Mouse (Mus musculus) left cerebral cortex, adult 2 months (tissue): ENCODE results near the gene Dstyk. TPM values are rescaled to one million over a fixed set of nuclear protein-coding genes. Genes with fewer than 3 reads are reported as not detected.
"Not testable (repeated sequence)": the region's sequence is repeated elsewhere in the genome, so short reads cannot be mapped to it uniquely, and the experiment has no call there.

Source experiments
- DNase-seq, 2 experiments: peaks; one replicate each; pipeline ENCODE4 v3.0.0; 2021 to 2022; ENCODE audit warnings: low spot score in 2 of 2, mixed read lengths in 1 of 2; ENCODE audit errors: extremely low spot score in 1 of 2
- H3K27ac ChIP-seq: fragments of 200-600 bp; 2 replicates; pipeline ENCODE4 v1.8.1; 2022
- H3K4me3 ChIP-seq: fragments of 200-600 bp; 2 replicates; pipeline ENCODE4 v1.8.1; 2022
- CTCF ChIP-seq: fragments of 200-600 bp; IDR thresholded peaks from 2 replicates; pipeline ENCODE4 v1.8.1; 2022; ENCODE audit warnings: antibody characterized with exemption, mild to moderate bottlenecking, moderate library complexity
- intact Hi-C: fragments of 180-260 bp; cut with DNase I; formaldehyde crosslinking; loops from one replicate; pipeline ENCODE4 v1.15.1; 2025
- total RNA-seq, 2 experiments: library from RNA; stranded (reverse); gene quantifications; 2 replicates each; pipeline ENCODE4 v1.2.3; 2021

The Dstyk gene
- total RNA-seq, 2 experiments from 2014 or later = 44.9 to 45.5 TPM

DNA sequence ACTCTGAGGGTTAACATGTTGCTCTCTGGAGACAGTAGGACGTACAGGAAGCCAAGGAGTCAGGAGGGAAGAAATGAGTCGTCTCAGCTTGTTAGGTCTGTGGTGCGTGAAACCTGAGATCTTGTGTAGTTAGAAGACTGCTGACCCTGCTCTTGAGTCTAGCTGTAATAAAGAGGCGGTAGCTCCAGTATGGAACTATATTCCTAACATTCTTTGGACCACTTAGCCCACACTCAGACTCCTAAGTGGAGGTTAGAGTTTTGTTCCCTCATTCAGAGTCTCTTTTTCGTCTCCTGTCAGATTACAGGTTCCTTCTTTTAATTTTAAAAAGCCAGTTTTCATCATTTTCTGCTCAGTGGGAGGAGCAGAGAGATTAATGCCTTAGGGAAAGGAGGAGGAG, 47.3 kb downstream of the Dstyk start:
- no peak for TF ChIP-seq CTCF
- no peak overlapping the region for H3K27ac ChIP-seq
- intact Hi-C loops = no loop called here
- H3K4me3 ChIP-seq = no peak overlapping the region
- DNase-seq = no peak

DNA sequence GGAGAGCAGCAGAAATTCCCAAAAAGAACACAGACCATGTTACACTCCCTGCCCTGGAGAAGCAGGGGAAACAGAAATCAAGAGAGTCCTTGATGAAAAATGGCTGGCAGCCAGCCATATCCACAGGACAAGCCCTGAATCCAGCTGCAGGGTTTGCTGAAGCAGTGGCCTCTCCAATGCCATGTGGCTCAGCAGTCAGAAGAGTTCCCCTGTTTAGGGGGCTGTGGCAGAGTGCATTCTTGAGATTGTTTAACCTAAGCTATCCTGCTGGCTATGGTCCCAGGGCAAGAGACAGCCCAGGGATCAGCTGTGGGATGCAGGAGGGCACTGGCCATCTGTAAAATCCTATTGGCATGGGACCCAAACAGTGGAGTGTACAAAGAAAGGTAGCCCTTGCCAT, 51.6 kb downstream of the Dstyk start:
- Histone ChIP-seq H3K4me3 (no peak overlapping the region), H3K27ac (no peak overlapping the region)
- TF ChIP-seq CTCF = no peak
- DNase-seq = no peak
- intact Hi-C loops = no loop called here

DNA sequence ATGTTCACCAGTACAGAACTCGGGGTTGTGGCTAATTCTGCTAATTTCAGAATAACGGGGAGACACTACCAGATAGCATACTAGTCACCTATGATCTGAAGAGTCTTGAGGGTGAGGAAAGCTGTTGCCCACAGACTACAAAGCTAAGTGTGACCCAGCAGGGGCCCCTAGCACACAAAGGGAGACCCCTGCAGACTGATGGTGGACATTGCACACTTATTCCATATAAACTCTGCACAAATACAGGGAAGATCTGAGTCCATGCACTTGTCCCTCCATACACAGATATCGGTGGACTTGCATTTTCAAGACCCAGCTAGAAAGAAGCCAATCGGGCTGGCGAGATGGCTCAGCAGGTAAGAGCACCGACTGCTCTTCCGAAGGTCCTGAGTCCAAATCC, 52.2 kb downstream of the Dstyk start:
- intact Hi-C loops = no loop called here
- H3K4me3 ChIP-seq = no peak overlapping the region
- no peak; the same call in none of the 2 replicates for TF ChIP-seq CTCF

DNA sequence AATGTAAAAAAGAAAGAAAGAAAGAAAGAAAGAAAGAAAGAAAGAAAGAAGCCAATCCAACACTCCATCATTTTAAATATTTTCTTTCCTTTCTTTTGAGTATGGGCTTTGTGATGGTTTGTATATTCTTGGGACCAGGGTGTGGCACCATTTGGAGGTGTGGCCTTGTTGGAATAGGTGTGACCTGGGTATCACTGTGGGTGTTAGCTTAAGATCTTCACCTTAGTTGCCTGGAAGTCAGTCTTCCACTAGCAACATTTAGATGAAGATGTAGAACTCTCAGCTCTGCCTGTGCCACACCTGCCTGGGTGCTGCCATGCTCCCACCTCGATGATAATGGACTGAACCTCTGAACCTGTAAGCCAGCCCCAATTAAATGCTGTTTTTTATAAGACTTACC, 52.7 kb downstream of the Dstyk start:
- intact Hi-C loops, DNase-seq, H3K4me3 ChIP-seq, H3K27ac ChIP-seq: not testable (repeated sequence)

More for the DNA sequence above, 52.2 kb downstream of the Dstyk start:
- H3K27ac ChIP-seq = no peak overlapping the region
- no peak for DNase-seq

DNA sequence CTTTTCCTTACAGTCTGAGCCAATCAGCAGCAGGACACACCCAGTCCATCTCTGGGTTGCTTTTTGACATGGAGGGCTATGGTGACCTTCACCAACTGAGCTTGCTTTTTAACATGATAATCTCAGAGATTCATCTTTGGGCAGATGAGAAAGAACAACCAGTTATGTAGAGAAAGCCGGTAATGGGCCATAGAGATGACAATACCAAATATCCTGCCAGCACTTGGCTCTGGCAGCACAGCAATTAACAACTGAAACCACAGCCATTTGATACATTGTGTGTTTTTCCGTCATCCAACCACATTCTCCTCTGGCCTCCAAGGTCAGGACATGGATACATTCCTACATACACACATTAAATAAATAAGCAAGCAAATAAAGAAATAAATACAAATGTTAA, 53.7 kb downstream of the Dstyk start:
- TF ChIP-seq CTCF = no peak
- Histone ChIP-seq H3K4me3 (no peak overlapping the region), H3K27ac (no peak overlapping the region)
- intact Hi-C loops = no loop called here
- DNase-seq = no peak

DNA sequence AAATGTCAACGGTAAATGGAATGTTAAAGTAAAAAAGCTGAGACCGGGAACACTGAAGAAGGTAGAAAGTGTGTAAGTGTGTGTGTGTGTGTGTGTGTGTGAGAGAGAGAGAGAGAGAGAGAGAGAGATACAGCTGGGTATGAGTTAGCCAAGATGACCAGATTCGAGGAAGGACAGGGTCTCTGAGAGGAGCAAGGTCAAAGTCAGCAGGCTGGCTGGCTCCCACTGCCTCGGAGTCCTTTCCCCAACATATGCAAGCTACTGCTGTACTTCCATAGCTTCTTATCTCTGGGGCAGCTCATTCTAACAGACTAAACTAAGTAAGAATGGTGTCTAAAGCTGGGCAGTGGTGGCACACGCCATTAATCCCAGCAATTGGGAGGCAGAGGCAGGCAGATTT, 54.1 kb downstream of the Dstyk start:
- Histone ChIP-seq H3K27ac (no peak overlapping the region), H3K4me3 (no peak overlapping the region)
- no peak for DNase-seq
- TF ChIP-seq CTCF = no peak
- intact Hi-C loops = no loop called here

DNA sequence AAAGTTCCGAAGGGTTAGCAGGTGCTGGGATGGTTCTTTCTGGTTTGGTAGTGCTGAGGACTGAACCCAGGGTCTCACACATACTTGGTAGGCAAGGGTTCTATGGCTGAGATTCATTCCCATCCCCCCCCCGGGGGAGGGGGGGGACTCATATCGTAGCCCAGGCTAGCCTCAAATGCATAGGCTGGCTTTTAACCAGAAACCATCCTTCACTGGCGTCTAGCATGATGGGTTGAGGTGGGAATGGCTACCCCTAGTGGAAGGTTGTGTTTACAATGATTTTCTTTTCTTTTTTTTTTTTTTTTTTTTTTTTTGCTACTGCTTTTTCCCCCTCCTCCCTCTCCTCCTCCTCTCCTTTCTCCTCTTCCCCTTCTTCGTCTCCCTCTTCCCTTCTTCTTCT, 55.2 kb downstream of the Dstyk start:
- no peak overlapping the region for H3K27ac ChIP-seq
- no peak for DNase-seq
- peak; percentile 30 for TF ChIP-seq CTCF
- no peak overlapping the region for H3K4me3 ChIP-seq
- intact Hi-C loops = no loop called here

DNA sequence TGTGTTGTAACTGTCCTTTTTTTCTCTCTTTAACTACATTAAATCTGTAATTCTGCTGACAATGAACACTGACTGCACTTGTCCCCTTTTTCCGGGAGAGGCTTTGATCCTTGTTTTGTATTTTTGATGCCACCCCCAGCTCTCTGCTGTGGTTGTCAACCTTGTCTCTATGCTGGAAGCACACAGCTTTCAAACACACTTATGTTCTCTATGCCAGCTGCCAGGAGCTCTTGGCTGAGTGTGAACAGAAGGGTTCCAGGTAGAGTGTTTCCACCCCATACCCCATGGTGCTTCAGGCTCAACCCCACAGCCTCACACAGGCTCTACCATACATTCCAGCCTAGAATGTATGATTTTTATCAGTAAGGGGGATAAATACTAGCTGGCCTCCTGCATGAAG, 57.1 kb downstream of the Dstyk start:
- TF ChIP-seq CTCF = no peak
- intact Hi-C loops = no loop called here
- H3K27ac ChIP-seq = no peak overlapping the region
- DNase-seq = no peak
- no peak overlapping the region for H3K4me3 ChIP-seq

DNA sequence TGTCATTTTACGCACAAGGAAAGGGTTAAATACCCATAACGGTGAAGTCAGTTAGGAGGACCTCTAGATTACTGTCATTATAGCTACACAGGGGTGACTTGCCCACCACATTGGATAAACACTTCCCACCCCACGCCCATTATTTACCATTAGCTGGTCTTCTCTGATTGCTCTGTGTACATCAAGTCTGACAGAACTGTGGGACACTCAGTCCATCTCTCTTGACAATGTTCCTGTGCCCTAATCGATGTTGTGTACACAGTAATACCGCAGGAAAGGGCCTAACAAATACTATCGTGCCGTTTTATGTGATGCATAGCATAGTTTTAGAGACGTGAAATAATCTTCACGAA, 59.2 kb downstream of the Dstyk start:
- Histone ChIP-seq H3K4me3 (peak overlapping the region; percentile 81), H3K27ac (peak overlapping the region; percentile 100)
- no peak for DNase-seq
- no peak for TF ChIP-seq CTCF
- intact Hi-C loops = loop anchor here (2.0 kb wide), 1 partner anchor 110 kb away; no protein-coding TSS in a partner anchor

DNA sequence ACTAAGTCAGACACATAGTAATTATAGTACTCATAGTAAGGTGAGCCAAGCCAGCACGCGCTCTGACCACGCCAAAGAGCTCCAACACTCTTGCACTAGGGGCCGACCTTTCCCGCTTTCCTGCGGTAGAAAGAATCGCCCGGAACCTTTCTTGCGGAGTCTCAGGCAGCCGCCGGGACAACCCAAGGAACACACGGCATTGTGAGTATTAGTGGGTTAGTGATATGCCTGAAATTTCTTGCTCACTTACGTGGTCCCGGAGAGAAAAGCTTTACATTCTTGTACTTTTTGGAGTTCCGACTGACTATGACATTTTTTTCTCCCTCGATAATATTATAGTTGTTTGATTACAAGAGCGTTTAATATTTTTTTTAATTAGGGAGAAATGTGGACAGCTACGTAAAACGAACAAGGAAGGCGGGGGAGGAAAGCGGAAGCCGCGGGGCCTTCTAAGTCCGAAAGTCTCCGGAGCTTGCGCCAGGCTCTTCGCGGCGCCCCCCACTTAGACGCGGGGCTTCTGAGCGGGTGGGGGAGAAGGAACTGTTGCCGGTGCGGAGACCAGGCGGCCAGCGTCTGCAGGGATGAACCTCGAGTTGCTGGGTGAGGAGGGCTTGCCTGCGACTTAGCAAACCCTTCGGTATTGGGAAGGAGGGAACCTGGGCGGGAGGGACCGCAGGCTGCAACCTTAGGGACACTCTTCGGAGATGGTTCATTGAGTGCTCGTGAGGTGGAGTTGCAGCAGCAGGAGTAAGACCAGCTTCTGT, 59.8 kb downstream of the Dstyk start, which contains the start of gene Rbbp5:
Gene Rbbp5 (plus strand): TSS at position 438 of the 764 bp plus-strand sequence.
- DNase-seq = peak; percentile 85 to 88
- intact Hi-C loops = loop anchor here (2.0 kb wide), 1 partner anchor 110 kb away; no protein-coding TSS in a partner anchor
- Histone ChIP-seq H3K4me3 (peak within 1 kb of the TSS; percentile 81), H3K27ac (peak within 1 kb of the TSS; percentile 100)
- TF ChIP-seq CTCF = no peak; the same call in none of the 2 replicates

DNA sequence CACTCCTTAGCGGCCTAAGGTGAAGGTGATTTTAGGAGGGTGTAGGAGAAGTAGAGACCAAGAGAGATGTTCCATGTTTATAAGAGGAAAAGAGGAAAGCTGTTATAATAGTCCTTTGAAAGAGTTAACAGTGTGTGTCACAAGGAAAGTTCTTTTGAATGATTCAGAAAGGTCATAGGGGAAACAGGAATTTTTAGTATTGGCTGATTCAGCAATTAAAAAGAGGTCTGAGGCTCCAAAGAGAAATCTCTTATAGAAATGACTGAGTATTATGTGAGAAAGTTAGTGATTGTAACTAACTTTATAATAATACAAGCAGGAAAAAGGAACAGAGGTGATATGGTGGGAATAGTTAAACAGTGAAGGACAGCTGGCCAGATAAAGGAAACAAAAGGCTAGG, 62.1 kb downstream of the Dstyk start:
- intact Hi-C loops = no loop called here
- H3K4me3 ChIP-seq = no peak overlapping the region
- no peak for TF ChIP-seq CTCF
- H3K27ac ChIP-seq = no peak overlapping the region
- no peak for DNase-seq

DNA sequence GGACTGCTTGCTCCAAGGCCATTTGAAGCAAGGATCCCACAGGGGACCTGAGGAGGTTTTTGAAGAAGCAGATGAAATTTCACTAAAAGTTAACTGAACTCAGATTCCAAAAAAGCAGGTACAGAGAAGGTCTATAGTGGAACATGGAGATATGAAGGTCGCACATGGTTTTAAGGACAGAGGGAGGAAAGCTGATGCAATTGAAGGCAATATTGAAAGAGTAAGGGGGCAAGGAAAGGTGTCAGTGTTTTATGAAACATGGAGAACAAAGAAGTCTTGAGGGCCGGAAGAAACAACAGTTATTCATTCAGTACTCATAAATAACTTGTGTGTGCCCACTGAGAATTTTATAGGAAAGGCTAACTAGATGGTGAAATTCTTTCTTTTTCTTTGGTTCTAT, 64.3 kb downstream of the Dstyk start:
- intact Hi-C loops = no loop called here

DNA sequence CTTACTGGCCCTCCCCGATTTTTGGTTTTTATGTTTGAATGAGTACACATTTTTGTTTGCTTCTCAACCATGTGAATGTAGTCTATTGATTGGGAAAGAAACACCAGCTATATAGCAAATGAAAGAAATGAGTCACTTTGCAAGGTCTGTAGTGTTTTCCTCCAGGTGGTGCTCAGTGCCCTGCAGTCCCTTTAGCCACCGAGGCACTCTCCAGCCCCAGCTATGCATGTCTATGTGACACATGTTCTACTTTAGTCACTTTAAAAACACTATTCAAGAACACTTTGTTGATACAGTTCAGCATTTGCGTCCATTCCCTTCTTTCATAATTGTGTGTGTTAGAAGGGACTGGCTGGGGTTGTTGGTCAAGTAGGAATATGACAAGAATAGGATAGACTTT, 65.9 kb downstream of the Dstyk start:
- DNase-seq = no peak
- intact Hi-C loops = no loop called here
- TF ChIP-seq CTCF = no peak
- Histone ChIP-seq H3K27ac (no peak overlapping the region), H3K4me3 (no peak overlapping the region)

More for the DNA sequence above, 64.3 kb downstream of the Dstyk start:
- DNase-seq = no peak
- TF ChIP-seq CTCF = no peak
- H3K27ac ChIP-seq = no peak overlapping the region
- H3K4me3 ChIP-seq = no peak overlapping the region
